Comparison of ENCODE assay signal across 8 mouse cellular contexts in the genomic region with DNA sequence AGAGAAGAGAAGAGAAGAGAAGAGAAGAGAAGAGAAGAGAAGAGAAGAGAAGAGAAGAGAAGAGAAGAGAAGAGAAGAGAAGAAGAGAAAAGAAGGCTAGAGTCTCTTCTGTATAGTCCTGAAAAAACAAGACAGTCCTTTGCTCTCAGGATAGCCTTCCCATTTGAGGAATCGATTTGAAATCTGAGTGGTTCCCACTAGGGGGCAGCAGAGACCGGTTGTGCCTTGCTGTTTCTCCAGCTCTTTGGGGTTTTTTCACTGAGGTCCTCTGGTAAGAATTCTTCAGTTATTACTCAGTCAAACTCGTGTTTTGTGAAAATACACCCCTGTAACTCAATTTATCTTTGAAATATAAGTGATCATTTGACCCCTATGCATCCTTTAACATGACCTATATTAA. TPM values are rescaled to one million over a fixed set of nuclear protein-coding genes. Genes with fewer than 3 reads are reported as not detected.
DNase-seq lines count a peak whose midpoint lies in the region; TF ChIP-seq lines count a peak whose summit lies in the region.

No protein-coding gene starts in this region.

- TF ChIP-seq POLR2A in bone marrow macrophage, adult 2 months (IDR thresholded peaks at IDR 0.05; ENCODE audit: borderline replicate concordance, low read depth, low read length): no peak
- no peak for TF ChIP-seq POLR2A in embryonic fibroblast, embryonic 13.5 days (IDR thresholded peaks at IDR 0.05; ENCODE audit: low read depth, low read length)

- DNase-seq in MEL-GATA-1-ER (ENCODE audit: extremely low read depth, low read depth): peak; percentile 32
- DNase-seq in heart, postnatal 4 days: peak; percentile 91
- peak; percentile 63 for DNase-seq in left cerebral cortex, adult 11 months (ENCODE audit: low spot score)
- peak; percentile 75 for DNase-seq in midbrain, embryonic 10.5 days (ENCODE audit: low spot score)
- DNase-seq in right cerebral cortex, postnatal 25 days: peak; percentile 80
- DNase-seq in urinary bladder, postnatal 36 days (ENCODE audit: low spot score in 2 of 2): peak; percentile 72 to 80

- peak; percentile 44; the same call in 1 of the 2 replicates for TF ChIP-seq CTCF in bone marrow macrophage, adult 2 months (IDR thresholded peaks at IDR 0.05; ENCODE audit: low read depth, low read length)
- TF ChIP-seq CTCF in embryonic fibroblast, embryonic 13.5 days (IDR thresholded peaks at IDR 0.05; ENCODE audit: borderline replicate concordance, insufficient read depth, low read length): peak; percentile 42; the same call in 1 of the 2 replicates

- no peak overlapping the region for H3K4me3 ChIP-seq in bone marrow macrophage, adult 2 months (ENCODE audit: insufficient read depth, low read length)
- H3K4me3 ChIP-seq in embryonic fibroblast, embryonic 13.5 days (ENCODE audit: insufficient read depth, low read length): no peak overlapping the region
- no peak overlapping the region for H3K4me3 ChIP-seq in midbrain, embryonic 10.5 days

- no peaks in the 10 kb centered on the region for H3K4me1 ChIP-seq in bone marrow macrophage, adult 2 months (ENCODE audit: control insufficient read depth, insufficient read depth, low read length)
- H3K4me1 ChIP-seq in embryonic fibroblast, embryonic 13.5 days (ENCODE audit: control insufficient read depth, insufficient read depth, low read length): no peaks in the 10 kb centered on the region
- H3K4me1 ChIP-seq in midbrain, embryonic 10.5 days: no peaks in the 10 kb centered on the region

- WGBS in midbrain, embryonic 10.5 days: 2% methylated on average over 3 of the region's 3 CpGs

- H3K27me3 ChIP-seq in midbrain, embryonic 10.5 days (ENCODE audit: low read depth, poor library complexity, severe bottlenecking): no peaks in the 10 kb centered on the region

- no peak overlapping the region for H3K27ac ChIP-seq in bone marrow macrophage, adult 2 months (ENCODE audit: insufficient read depth, low read depth, low read length)
- H3K27ac ChIP-seq in embryonic fibroblast, embryonic 13.5 days (ENCODE audit: insufficient read depth, low read length): no peak overlapping the region
- H3K27ac ChIP-seq in midbrain, embryonic 10.5 days (replicated peaks): no peak overlapping the region

- no peaks in the 10 kb centered on the region for H3K36me3 ChIP-seq in midbrain, embryonic 10.5 days

- H3K9me3 ChIP-seq in midbrain, embryonic 10.5 days (replicated peaks): no peaks in the 10 kb centered on the region

RNA-seq across cellular contexts. Expression of a gene that starts 30.3 kb away (rescaled TPM):
- polyA plus RNA-seq in bone marrow macrophage, adult 2 months (2012; ENCODE audit: insufficient read depth, insufficient read length, missing spikeins): 39.7 and 40.5 TPM in 2 replicates
- 93.1 and 93.7 TPM in 2 replicates for polyA plus RNA-seq in embryonic fibroblast, embryonic 13.5 days (2011; ENCODE audit: insufficient read length, low read depth, missing spikeins)
- total RNA-seq in heart, postnatal 4 days (2021): 10 to 100 TPM; 57.8 to 61.1 TPM
- 88.1 and 89.2 TPM in 2 replicates for polyA plus RNA-seq in midbrain, embryonic 10.5 days (2016; fragmentation: Nextera tagmentation; extraction: Ambion mirVana)

RNA-seq across cellular contexts. Expression of a gene that starts 30.5 kb away (rescaled TPM):
- polyA plus RNA-seq in bone marrow macrophage, adult 2 months (2012; ENCODE audit: insufficient read depth, insufficient read length, missing spikeins): 11.8 and 12.0 TPM in 2 replicates
- polyA plus RNA-seq in embryonic fibroblast, embryonic 13.5 days (2011; ENCODE audit: insufficient read length, low read depth, missing spikeins): 12.4 and 14.1 TPM in 2 replicates
- 10 to 100 TPM; 31.7 to 33.4 TPM for total RNA-seq in heart, postnatal 4 days (2021)
- polyA plus RNA-seq in midbrain, embryonic 10.5 days (2016; fragmentation: Nextera tagmentation; extraction: Ambion mirVana): 10.2 and 10.7 TPM in 2 replicates

Comparison
In these comparisons a context has a peak if more than half of its experiments do, and no peak if none do; other contexts are left out.
1. DNase-seq: peak in every context shown above with its lines; median percentile 91 in heart, postnatal 4 days; 80 in right cerebral cortex, postnatal 25 days; 76 in urinary bladder, postnatal 36 days; 75 in midbrain, embryonic 10.5 days; 63 in left cerebral cortex, adult 11 months; 32 in MEL-GATA-1-ER.